Mouse (Mus musculus): ENCODE results near the gene Blvra.
"Not testable (repeated sequence)": the region's sequence is repeated elsewhere in the genome, so short reads cannot be mapped to it uniquely, and the experiment has no call there.

Blvra gene

DNA sequence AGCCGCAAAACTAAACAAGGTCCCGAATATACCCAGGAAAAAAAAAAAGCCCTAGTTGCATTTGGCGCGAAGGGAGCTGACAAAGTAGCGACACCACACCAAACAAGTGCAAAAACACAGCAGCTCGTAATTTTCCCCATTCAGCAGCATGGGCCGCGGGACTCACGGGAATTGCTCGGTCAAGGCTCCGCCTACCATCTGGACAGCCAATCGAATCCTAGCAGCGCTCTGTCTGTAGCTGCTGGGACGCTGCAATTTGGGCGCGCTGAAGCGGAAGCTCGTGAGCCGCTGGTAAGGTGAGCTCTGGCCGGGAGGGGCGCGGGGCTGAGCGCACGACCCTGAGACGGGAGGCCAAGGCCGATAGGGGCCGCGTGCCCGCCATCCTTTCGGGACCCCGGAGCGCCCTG lies at the start of gene Blvra:
Gene Blvra, plus strand, starts transcription at position 231 of the 407 bp plus-strand sequence.
- DNase-seq (ENCODE audit: low read depth), result peak; percentile 93

DNA sequence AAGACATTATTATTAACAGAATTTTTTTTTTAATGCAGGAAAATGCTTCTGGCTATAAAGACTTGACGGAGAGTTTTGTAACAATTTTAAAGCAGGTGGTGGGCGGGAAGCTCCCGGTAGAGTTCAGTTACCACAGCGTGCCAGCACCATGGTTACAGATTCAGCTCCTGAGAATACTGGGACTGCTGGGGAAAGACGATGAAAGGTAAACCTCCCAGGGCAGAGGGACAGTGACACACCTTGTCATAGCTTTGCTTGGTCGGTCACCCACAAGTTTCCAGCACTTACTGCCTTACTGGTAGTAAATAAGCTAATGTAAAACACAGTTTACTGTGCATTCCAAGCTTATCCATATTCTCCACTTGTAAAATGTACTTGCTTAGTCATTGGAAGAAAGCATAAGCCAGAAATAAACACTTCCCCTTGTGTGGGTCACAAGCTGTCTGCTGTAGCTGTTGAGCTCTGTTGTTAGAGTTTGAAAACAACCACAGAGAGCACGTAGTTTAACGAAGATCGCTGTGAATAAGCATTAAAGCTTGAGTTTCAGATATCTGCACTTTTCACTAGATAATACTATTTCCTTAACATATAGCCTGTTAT lies 35.4 kb upstream of the Blvra start:
- DNase-seq (ENCODE audit: low read depth), result no peak

DNA sequence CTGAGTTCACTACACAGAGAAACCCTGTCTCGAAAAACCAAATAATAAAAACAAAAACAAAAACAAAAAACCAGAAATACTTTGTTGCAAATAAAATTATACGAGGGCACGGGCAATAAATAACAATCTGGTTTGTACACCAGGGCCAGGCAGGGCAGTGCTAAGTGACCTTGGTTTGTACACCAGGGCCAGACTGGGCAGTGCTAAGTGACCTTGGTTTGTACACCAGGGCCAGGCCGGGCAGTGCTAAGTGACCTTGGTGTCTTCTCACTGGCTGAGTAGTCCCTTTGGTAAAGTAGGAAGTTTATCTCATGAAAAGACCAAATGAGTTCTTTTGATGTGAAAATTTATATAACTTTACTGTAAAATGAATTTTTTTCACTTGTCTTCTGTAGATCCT lies 33.2 kb upstream of the Blvra start:
- DNase-seq (ENCODE audit: low read depth), result no peak

DNA sequence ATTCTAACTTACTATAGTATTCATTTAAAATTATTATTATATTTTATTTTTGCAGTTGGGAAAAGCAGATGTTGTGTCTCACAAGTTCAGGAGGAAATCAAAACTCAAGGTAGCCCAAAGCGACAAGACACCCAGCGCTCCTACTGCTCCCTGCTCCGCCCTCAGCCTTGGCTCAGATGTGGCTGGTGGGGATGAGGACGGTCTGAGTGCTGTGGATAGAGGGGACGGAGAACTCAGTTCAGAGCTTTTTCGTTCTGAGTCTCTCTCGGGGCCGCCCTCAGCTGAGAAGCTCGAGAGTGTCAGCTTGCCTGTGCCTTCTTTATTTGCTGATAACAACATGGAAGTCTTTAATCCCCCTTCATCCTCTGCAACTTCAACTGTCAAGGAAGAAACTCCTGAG lies 9.0 kb upstream of the Blvra start:
- DNase-seq (ENCODE audit: low read depth), result no peak

DNA sequence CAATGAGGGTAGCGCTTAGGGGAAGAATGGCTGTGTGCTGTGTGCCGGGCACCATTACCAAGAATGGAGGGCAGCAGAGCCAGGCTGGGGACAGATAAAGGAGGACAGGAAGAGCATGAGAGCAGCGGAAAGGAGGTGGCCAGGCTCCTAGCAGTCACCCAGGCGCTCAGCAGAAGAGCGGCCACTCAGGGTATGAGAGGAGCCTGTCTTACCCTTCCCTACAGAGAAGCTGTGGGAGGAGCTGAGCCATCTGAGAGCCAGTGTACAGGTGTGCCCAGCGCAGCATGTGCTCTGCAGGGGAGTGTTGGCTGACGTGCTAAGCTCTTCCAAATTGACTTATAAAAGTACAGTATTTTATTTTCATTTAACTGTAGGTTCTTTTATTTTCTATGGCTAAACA lies 1.7 kb upstream of the Blvra start:
- DNase-seq (ENCODE audit: low read depth), result no peak

DNA sequence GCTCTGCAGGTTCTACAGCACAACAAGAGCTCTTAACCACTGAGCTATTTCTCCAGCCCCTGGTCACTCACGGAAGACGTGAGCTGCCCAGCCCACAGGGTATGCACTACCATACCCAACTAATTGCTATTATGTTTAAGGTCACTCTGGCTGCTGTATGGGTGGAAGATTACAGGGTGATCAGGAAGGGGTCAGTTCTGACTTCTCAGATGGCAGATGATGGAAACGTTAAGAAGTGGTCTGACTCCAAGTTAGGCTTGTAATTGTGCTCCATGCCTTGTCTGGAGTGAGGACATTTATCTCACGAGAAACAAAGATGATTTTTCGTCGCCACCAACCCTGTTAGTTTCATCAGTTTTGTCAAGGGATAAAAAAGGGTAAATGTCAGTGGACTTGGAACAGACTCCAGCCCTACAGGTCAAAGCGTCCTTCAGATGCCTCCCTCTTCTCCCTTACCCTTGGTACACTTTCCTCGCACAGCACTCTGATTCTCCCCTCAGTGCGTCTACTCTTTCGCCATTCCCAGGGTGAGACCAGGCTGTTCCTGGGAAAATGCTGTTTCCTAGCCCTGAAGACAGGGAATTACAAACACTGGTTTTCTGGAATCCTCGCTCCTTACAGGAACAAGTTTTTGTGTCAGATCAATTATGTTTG lies 557 bp upstream of the Blvra start:
- peak; percentile 38 for DNase-seq (ENCODE audit: low read depth)

DNA sequence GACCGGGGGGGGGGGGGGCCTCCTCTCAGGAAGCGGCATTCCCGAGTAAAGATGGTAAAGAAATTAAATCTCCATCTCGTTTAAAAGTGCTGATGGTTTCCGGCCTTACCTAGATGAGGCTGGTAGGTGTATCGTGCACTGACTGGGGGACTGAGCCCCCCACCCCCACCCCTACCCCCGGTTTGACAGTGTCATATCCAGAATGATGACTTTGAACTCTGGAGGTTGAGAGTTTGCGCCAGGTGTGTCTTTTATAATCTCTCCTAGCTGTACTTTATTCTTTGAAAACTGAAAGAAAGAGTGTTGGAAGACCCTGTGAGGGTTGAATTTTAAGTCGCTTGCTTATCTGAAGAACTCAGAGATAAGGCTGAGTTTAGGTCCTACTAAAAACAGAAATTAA lies 414 bp downstream of the Blvra start:
- no peak for DNase-seq (ENCODE audit: low read depth)

DNA sequence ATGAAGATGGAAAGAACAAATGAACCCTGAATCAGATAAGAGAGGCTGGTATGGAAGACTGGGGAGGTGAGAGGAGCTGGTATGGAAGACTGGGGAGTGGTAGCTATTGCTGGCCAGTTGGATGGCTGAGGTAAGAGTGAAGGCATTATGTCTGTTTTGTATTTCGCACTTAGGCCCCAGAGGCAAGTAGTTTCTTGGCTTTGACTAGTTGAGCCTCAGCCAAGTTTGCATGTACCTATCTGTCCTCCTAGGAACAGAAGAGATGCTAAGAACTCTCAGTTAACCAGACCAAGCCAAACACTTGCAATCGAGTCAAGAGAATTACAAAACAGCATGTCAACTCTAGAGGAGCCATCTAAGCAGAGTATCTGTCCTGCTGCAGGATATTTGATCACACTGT lies 3.7 kb downstream of the Blvra start:
- DNase-seq (ENCODE audit: low read depth), result no peak

DNA sequence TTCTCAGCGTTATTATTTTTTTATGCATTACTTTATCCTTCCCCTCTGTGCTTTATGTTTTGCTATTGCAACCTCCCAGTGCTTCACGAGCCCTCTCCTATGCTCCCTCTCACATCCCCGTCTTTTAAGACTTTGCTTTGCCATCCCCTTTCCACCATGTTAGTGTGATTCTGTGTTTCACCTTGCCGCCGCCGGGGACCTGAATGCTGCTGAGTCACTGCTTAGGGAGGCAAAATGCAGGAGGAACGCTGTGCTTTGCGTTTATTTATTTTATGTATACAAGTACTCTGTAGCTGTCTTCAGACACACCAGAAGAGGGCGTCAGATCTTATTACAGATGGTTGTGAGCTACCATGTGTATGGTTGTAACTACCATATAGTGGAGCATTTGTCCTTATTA lies 7.1 kb downstream of the Blvra start:
- no peak for DNase-seq (ENCODE audit: low read depth)

DNA sequence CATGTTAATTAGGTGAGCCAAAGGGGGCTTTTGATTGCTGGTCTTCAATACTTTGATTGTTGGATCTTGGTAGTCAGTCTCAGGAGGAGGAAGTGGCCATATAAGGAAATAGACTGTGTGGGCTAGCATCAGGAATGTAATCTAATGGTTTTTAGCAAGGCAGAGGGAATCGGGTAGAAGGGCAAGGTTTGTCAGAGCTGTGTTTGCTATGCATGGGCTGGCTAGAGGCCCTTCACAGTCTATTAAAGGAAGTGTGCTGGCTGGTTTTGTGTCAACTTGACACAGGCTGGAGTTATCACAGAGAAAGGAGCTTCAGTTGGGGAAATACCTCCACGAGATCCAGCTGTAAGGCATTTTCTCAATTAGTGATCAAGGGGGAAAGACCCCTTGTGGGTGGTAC lies 8.6 kb downstream of the Blvra start:
- DNase-seq (ENCODE audit: low read depth), result peak; percentile 23

DNA sequence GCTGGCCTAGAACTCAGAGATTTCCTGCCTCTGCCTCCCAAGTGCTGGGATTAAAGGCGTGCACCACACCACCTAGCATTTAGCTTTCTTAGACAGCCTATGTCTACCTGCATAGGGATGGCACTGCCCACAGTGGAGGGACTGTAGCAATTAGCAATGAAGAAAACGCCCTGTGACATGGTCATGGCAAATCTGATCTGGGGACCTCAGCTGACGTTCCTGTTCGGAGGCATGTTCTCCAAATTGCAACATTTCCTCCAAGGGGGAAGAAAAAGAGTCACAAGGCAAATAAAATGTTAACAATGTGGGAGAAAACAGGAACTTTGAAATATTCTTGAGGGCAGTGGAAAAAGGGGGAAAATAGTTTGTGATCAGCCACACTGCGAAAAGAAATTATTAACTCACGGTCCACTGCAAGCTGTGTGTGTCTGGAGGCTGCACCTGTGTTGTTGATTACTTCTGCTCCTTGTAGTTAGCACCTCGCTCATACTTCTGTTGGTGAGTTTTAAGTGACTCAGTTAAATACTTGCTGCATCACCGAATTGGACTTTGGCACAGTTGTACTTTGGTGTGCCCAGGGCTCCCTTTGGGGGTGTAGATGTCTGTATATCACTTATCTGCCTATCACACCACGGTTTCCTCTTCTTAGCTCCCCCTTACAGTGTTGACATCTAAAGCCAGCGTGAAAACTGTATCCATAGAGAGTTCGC lies 9.6 kb downstream of the Blvra start:
- peak; percentile 58 for DNase-seq (ENCODE audit: low read depth)

DNA sequence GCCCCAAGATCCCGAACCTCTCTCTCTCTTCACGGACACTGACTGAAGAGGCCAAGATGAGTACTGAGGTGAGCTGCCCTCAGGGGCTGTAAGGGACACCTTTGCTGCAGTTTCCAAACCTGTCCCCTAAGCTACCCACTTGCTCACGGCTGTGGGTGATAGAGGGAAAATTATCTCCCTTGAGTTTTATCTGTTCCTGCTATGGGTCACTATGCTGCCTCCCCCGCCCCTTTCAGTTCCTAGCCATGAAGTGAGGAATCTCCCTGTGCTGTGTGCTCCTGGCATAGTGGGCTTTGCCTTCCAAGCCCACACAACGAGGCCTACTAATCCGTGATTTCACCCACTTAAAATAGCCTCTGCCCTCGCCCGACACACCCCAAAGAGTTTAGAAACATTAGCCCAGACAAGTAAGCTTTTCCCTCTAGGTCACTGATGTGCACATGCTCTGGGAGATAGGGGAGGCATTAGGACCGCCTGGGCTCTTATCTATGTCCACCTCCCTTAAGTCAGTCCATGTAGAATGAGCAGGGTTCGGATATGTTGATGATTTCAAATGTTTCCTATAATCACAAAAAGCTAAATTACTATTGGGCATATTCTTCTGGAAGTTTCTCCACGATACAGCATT lies 10.2 kb downstream of the Blvra start:
- no peak for DNase-seq (ENCODE audit: low read depth)

DNA sequence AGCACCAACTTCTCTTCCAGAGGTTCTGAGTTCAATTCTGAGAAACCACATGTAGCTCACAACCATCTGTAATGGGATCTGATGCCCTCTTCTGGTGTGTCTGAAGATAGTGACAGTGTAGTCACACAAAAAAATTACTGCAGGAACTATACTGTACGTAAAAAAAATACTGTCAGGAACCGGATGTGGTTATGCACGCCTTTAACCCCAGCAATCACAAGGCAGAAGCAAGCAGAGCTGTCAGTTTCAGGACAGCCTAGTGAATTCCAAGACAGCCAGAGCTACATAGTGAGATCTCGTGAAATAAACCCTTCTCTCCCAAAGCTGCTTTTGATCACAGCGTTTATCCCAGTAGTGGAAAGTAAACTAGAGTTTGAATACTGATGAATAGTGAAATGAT lies 15.8 kb downstream of the Blvra start:
- peak; percentile 62 for DNase-seq (ENCODE audit: low read depth)

DNA sequence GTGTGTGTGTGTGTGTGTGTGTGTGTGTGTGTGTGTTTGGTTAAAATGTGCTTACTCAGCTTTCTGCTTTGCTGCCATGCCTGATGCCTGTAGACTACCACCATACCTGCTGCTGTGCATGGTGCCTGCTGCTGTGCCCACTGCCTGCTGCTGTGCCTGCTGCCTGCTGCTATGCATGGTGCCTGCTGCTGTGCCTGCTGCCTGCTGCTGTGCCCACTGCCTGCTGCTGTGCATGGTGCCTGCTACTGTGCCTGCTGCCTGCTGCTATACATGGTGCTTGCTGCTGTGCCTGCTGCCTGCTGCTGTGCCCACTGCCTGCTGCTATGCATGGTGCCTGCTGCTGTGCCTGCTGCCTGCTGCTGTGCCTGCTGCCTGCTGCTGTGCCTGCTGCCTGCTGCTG lies 19.7 kb downstream of the Blvra start:
- DNase-seq (ENCODE audit: low read depth), result not testable (repeated sequence)

DNA sequence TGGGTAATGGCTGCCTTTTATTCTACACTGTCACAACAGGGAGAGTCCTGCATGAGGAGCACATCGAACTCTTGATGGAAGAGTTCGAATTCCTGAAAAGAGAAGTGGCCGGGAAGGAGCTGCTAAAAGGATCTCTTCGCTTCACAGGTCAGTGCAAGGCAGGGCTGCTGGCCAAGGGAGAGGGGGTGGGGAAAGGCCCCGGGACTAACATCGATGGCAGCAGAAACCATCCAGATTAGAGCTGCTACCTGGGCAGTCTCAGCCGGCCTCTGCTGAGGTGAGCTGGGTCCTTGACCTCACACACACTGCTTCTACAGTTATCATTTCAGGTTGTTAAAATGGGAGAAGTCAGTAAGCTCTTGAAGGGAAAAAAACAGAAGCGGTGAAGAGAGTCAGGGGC lies 21.5 kb downstream of the Blvra start:
- DNase-seq (ENCODE audit: low read depth), result no peak

DNA sequence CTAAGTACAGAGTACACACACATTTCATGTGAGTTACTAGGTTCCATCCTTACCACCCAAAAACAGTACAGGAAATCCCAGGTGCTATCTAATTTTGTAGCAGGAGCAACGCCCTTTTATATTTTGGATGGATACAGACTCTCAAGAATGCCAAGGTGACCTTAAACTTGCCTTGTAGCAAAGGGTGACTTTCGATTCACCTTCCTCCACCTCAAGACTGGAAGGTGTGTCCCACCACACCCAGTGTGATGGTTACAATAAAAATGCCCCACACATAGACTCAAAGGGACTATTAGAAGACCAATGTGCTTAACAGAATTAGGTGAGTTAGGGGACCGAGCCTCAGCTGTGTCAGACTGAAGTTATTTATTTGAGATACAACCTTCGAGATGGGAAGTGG lies 38.5 kb downstream of the Blvra start:
- no peak for DNase-seq (ENCODE audit: low read depth)

DNA sequence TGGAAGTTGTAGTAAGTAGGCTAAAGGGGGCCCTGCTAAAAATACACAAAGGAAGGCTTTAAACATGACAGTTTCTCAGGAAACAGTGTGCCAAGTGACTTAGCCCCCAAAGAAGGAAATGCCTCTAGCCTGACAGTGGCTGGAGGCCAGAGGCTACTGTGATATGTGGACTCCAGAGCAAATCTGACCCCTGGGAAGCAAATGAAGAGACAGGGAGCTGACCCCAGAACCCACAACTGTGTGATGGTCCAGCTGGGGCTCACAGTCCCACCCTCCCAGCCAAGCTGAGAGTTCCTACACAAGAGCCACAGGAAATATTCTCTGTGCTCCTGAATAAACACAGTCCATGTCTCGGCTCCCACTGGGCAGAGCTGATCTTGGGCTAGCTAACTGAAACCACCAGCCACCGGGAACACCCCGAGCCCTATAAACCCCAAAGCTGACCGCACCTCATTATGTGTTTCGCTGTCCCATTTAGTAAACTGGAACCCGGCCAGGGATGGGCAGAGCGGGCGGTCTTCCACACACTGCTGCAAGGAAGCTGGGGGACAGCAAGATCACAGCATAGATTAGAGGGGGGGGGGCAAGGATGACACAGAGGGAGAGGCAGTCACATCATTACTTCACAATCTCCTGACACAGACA lies 51.2 kb downstream of the Blvra start:
- no peak for DNase-seq (ENCODE audit: low read depth)

DNA sequence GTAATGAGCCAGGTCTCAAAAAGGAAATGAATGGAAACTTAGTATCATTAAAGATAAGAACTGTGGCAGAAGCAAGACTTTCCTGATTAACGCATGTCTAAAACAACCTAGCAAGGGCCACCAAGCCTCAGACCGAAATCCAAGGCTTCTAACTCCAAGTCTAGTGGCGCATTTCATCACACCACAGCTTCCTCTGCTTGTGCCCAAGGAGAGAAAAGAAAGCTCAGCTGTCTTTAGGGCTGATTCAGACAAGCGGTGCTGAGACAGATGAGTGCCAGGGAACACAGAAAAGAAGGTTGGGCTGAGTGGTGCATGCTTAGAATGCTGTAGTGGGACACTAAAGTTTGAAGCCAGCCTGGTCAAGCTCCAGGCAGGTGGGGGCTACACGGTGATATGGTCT lies 58.5 kb downstream of the Blvra start:
- DNase-seq (ENCODE audit: low read depth), result peak; percentile 83

DNA sequence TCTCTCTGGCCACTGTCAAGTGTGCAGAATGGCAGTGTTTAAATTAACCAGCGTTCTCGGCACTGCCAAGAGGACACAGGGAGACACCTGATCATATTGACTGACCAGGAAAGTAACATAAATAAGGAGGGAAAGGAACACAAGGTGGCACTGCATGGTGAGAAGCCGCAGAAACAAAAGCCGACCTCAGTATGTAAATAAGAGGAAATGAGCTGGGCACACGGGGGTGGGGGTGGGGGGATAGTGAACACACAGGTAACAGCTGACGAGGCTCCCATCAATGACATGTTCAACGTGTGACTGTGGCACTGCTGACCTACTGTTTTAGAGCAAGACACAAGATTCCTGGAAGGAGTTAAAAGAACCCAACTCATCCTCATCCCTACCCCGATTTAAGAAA lies 60.9 kb downstream of the Blvra start:
- DNase-seq (ENCODE audit: low read depth), result no peak

DNA sequence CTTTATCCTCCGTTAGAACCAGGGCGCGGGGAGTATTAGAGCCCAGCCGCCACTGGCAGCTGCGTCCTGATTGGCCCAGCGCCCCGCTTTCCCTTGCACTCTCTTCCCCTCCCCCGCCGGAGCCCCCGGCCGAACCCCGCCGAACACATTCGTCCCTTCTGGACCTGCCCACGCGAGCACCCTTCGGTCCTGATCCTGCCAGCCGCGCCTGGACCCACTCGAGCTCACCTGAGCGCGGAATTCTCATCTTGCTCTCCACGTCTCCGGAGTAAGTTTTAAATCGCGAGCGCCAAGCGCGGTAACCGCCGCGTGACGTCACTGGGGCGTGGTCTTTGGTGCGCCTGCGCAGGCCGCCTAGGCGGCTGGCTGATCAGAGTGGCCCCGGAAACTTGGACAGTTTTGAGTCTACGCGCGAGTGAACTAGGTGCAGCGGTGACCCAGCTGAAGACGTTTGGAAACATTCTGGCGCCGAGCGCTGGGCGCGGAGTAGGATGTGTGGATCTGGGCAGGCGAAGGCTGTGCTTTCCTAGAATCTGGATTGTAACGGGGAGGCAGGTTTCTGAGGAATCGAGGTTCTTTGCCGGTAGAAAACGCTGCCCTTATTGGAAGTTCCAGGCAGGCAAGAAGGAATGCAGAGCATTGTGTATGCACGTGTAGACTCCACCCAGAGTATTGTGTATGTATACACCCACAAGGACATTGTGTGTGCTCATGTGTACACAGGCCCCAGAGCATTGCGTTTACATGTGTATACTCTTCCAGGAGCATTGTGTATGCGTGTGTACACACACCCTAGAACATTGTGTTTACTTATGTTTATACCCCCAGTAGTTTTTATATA lies 63.4 kb downstream of the Blvra start, which contains the start of gene Ncaph:
Gene Ncaph, minus strand, starts transcription at position 334 of the 841 bp plus-strand sequence.
- peak; percentile 89 for DNase-seq (ENCODE audit: low read depth)

DNA sequence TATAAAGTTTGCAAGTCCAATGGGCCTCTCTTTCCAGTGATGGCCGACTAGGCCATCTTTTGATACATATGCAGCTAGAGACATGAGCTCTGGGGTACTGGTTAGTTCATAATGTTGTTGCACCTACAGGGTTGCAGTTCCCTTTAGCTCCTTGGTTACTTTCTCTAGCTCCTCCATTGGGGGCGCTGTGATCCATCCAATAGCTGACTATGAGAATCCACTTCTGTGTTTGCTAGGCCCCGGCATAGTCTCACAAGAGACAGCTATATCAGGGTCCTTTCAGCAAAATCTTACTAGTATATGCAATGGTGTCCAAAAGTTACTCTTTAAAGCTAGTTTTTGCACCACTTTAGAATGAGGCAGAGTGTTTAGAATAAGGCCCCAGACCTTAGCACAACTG lies 64.8 kb downstream of the Blvra start:
- DNase-seq (ENCODE audit: low read depth), result not testable (repeated sequence)

DNA sequence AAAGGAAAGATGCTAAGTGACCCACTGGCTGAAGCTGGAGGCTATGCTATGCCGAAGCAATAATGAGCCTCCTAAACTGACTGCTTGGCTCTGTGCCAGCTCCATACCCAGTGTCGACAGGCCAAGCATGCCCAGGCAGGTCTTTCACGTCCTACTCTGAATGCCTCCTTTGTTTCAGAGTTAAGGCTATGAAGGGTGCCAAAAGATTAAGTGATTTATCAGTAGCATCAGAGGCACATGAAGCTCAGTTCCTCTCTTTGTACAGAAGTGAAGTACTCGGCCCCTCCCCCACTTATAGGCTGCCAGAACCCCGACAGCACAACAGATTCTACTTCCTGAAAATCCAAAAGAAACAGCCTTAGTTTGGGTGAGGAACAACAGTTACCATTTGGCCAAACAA lies 66.5 kb downstream of the Blvra start:
- peak; percentile 77 for DNase-seq (ENCODE audit: low read depth)

Measured in 416B (cell line).